Mouse (Mus musculus) liver, embryonic 13.5 days (tissue): ENCODE data around the gene Cyb561. TPM values are rescaled to one million over a fixed set of nuclear protein-coding genes. Genes with fewer than 3 reads are reported as not detected.

ENCODE experiments used
- ATAC-seq: fragments of 200-750 bp; cut with Nextera tagmentation; 2 replicates; pipeline ENCODE4 v1.8.0; 2017; ENCODE audit warnings: low read depth, mild to moderate bottlenecking, moderate number of reproducible peaks, moderate library complexity
- DNase-seq: peaks from one replicate; pipeline ENCODE4 v3.0.0; 2022
- H3K27ac ChIP-seq: fragments of 300-500 bp; sonication (generic); 2 replicates; pipeline ENCODE4 v1.5.1; 2015; ENCODE audit warnings: moderate library complexity, mild to moderate bottlenecking, inconsistent platforms
- H3K27me3 ChIP-seq: fragments of 300-500 bp; sonication (generic); 2 replicates; pipeline ENCODE4 v1.6.1; 2015; ENCODE audit warnings: mild to moderate bottlenecking, inconsistent platforms
- H3K36me3 ChIP-seq: fragments of 300-500 bp; sonication (generic); 2 replicates; pipeline ENCODE4 v1.6.1; 2015; ENCODE audit warnings: mild to moderate bottlenecking, inconsistent platforms
- H3K4me1 ChIP-seq: fragments of 300-500 bp; sonication (generic); replicated peaks from 2 replicates; pipeline ENCODE4 v1.6.1; 2015; ENCODE audit warnings: inconsistent platforms
- H3K4me2 ChIP-seq: fragments of 300-500 bp; sonication (generic); 2 replicates; pipeline ENCODE4 v1.6.1; 2015; ENCODE audit warnings: inconsistent platforms, mild to moderate bottlenecking, moderate library complexity
- H3K4me3 ChIP-seq: fragments of 300-500 bp; sonication (generic); replicated peaks from 2 replicates; pipeline ENCODE4 v1.5.1; 2015; ENCODE audit warnings: mild to moderate bottlenecking, inconsistent platforms
- H3K9ac ChIP-seq: fragments of 300-500 bp; sonication (generic); 2 replicates; pipeline ENCODE4 v1.6.1; 2015; ENCODE audit warnings: mild to moderate bottlenecking, inconsistent platforms
- H3K9me3 ChIP-seq: fragments of 300-500 bp; sonication (generic); replicated peaks from 2 replicates; pipeline ENCODE4 v1.6.1; 2016; ENCODE audit warnings: inconsistent platforms
- WGBS: fragments of 180-500 bp; shearing (Covaris S2); methylation state at CpG from one replicate; pipeline ENCODE4 v1.1.7; 2015; ENCODE audit not compliant: insufficient replicate concordance; 5-methylcytosine and 5-hydroxymethylcytosine counted together
- polyA plus RNA-seq: library from polyadenylated mRNA; unstranded; fragments of >200 nt; fragmentation: Nextera tagmentation; extraction: Ambion mirVana; gene quantifications from 2 replicates; pipeline ENCODE4 v1.2.1, GENCODE M21; 2015

Cyb561 gene
- polyA plus RNA-seq, 1 experiment from 2014 or later, result 1.9 TPM

GRCm38 (mm10) chr11:105974593-105974992, 21.5 kb upstream of the Cyb561 start:
- no peak overlapping the region for H3K4me2 ChIP-seq
- H3K9ac ChIP-seq, result no peak overlapping the region
- no peak overlapping the region for H3K4me3 ChIP-seq
- H3K36me3 ChIP-seq, result no peaks in the 10 kb centered on the region
- H3K9me3 ChIP-seq, result no peaks in the 10 kb centered on the region
- H3K27me3 ChIP-seq, result peaks cover 45% of the 10 kb centered on the region
- no peak for ATAC-seq
- no peaks in the 10 kb centered on the region for H3K4me1 ChIP-seq
- DNase-seq, result no peak
- H3K27ac ChIP-seq, result no peak overlapping the region
- 70% methylated on average over 6 of the region's 6 CpGs for WGBS

DNA sequence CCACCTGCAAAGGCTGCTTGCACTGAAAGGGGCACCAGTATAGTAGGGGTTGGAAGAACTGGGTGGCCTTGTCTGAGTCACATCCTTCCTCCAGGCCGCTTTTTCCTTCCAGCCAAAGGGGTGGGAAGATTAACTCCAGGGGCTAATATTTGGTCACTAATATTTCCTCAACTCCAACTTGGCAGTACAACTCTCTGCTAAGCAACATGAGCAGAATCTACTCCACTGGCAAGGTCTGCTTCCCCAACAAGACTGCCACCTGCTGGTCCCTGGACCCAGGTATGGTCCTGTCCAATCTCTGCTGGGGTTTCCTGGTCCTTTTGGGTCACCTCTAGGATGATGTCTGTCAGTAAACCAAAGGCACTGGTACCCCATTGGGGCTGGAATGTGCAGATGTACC, 16.4 kb upstream of the Cyb561 start:
- Histone ChIP-seq H3K4me3 (no peak overlapping the region), H3K27me3 (peaks cover 70% of the 10 kb centered on the region), H3K4me1 (peaks cover 4% of the 10 kb centered on the region; the same call in 1 of the 2 replicates), H3K9me3 (no peaks in the 10 kb centered on the region), H3K36me3 (no peaks in the 10 kb centered on the region), H3K9ac (no peak overlapping the region), H3K27ac (no peak overlapping the region), H3K4me2 (no peak overlapping the region)
- ATAC-seq (no peak), DNase-seq (no peak)
- WGBS, result 21% methylated on average over 1 of the region's 1 CpGs

- H3K9ac ChIP-seq, result no peak overlapping the region
- ATAC-seq, result no peak
- WGBS, result 44% methylated on average over 10 of the region's 10 CpGs
These were observed 15.8 kb upstream of the Cyb561 start for GRCm38 (mm10) chr11:105968948-105969347.

GRCm38 (mm10) chr11:105967741-105968574, 14.8 kb upstream of the Cyb561 start, which contains the start of gene Ace:
Gene Ace, plus strand, starts transcription at chr11:105967945.
- Histone ChIP-seq H3K36me3 (no peaks in the 10 kb centered on the region), H3K4me1 (peaks cover 4% of the 10 kb centered on the region; the same call in 1 of the 2 replicates), H3K9me3 (no peaks in the 10 kb centered on the region), H3K9ac (no peak within 1 kb of the TSS), H3K27ac (no peak within 1 kb of the TSS), H3K27me3 (peaks cover 73% of the 10 kb centered on the region), H3K4me2 (peak within 1 kb of the TSS; percentile 68), H3K4me3 (peak within 1 kb of the TSS; percentile 49)
- DNase-seq (no peak), ATAC-seq (no peak)
- 2% methylated on average over 61 of the region's 76 CpGs for WGBS

More at GRCm38 (mm10) chr11:105968948-105969347, 15.8 kb upstream of the Cyb561 start:
- Histone ChIP-seq H3K27me3 (peaks cover 73% of the 10 kb centered on the region), H3K4me3 (no peak overlapping the region), H3K36me3 (no peaks in the 10 kb centered on the region), H3K4me1 (peaks cover 4% of the 10 kb centered on the region; the same call in 1 of the 2 replicates), H3K9me3 (no peaks in the 10 kb centered on the region), H3K4me2 (no peak overlapping the region), H3K27ac (no peak overlapping the region)
- DNase-seq, result no peak

GRCm38 (mm10) chr11:105966288-105966687, 13.2 kb upstream of the Cyb561 start:
- no peak overlapping the region for H3K27ac ChIP-seq
- H3K9ac ChIP-seq, result no peak overlapping the region
- no peak for DNase-seq
- H3K4me3 ChIP-seq, result no peak overlapping the region
- H3K36me3 ChIP-seq, result no peaks in the 10 kb centered on the region
- H3K27me3 ChIP-seq, result peaks cover 66% of the 10 kb centered on the region
- no peak overlapping the region for H3K4me2 ChIP-seq
- peaks cover 4% of the 10 kb centered on the region; the same call in 1 of the 2 replicates for H3K4me1 ChIP-seq
- WGBS, result 46% methylated on average over 4 of the region's 4 CpGs
- H3K9me3 ChIP-seq, result no peaks in the 10 kb centered on the region
- no peak for ATAC-seq

DNA sequence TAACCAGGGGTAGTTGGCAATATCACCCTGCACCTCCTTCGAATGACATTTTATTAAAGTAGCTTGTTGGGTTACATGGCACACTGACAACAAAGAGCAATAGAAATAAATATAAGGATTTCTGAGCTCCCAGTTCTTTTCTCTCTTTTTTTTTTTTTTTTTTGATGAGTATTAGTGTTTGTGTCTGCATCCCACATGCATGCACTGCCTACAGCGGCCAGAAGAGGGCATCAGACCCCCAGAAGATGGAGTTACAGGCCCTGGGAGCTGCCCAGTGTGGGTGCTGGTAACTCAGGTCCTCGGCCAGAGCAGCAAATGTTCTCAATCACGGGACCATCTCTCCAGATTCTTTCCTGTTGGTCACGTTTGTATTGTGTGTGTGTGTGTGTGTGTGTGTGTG, 11.6 kb upstream of the Cyb561 start:
- H3K4me2 ChIP-seq, result no peak overlapping the region
- DNase-seq (no peak), ATAC-seq (no peak)
- H3K4me3 ChIP-seq, result no peak overlapping the region
- 44% methylated on average over 5 of the region's 5 CpGs for WGBS
- no peak overlapping the region for H3K9ac ChIP-seq
- no peaks in the 10 kb centered on the region for H3K36me3 ChIP-seq
- no peaks in the 10 kb centered on the region for H3K9me3 ChIP-seq
- H3K27me3 ChIP-seq, result peaks cover 50% of the 10 kb centered on the region
- H3K27ac ChIP-seq, result no peak overlapping the region
- peaks cover 4% of the 10 kb centered on the region; the same call in 1 of the 2 replicates for H3K4me1 ChIP-seq

GRCm38 (mm10) chr11:105959355-105959754, 6.2 kb upstream of the Cyb561 start:
- H3K4me1 ChIP-seq, result peaks cover 4% of the 10 kb centered on the region
- no peaks in the 10 kb centered on the region for H3K9me3 ChIP-seq
- no peak overlapping the region for H3K9ac ChIP-seq
- H3K4me2 ChIP-seq, result no peak overlapping the region
- ATAC-seq (no peak), DNase-seq (no peak)
- no peak overlapping the region for H3K4me3 ChIP-seq
- 5% methylated on average over 17 of the region's 17 CpGs for WGBS
- H3K27me3 ChIP-seq, result peaks cover 11% of the 10 kb centered on the region; the same call in 1 of the 2 replicates
- no peak overlapping the region for H3K27ac ChIP-seq
- no peaks in the 10 kb centered on the region for H3K36me3 ChIP-seq

DNA sequence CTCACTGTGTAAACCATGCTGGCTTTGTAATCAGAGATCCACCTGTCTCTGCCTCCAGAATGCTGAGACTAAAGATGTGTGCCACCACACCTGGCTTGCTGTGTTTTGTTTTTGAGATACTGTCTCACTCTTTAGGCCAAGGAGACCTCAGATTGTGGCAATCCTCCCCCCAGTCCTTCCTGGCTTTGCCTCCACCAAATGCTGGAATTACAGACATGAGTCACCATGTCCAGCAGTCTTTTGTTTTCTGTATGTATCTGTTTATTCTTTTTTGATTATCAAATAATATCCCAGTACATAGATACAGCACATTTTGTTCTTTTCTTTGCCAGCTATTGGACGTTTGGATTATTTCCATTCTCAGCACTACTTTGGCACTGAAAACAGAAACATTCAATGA, 5.4 kb upstream of the Cyb561 start:
- Histone ChIP-seq H3K4me2 (no peak overlapping the region), H3K4me1 (peaks cover 4% of the 10 kb centered on the region), H3K27me3 (peaks cover 8% of the 10 kb centered on the region; the same call in 1 of the 2 replicates), H3K9ac (no peak overlapping the region), H3K27ac (no peak overlapping the region), H3K36me3 (no peaks in the 10 kb centered on the region), H3K4me3 (no peak overlapping the region), H3K9me3 (no peaks in the 10 kb centered on the region)
- ATAC-seq (no peak), DNase-seq (no peak)
- WGBS, result 19% methylated on average over 1 of the region's 1 CpGs

- H3K4me1 ChIP-seq, result peaks cover 4% of the 10 kb centered on the region
- no peak overlapping the region for H3K4me2 ChIP-seq
- DNase-seq (no peak), ATAC-seq (no peak)
- H3K9ac ChIP-seq, result no peak overlapping the region
- H3K27me3 ChIP-seq, result peaks cover 10% of the 10 kb centered on the region; the same call in 1 of the 2 replicates
- H3K36me3 ChIP-seq, result no peaks in the 10 kb centered on the region
- whole genome bisulfite sequencing, result 32% methylated on average over 6 of the region's 6 CpGs
- no peaks in the 10 kb centered on the region for H3K9me3 ChIP-seq
- no peak overlapping the region for H3K27ac ChIP-seq
- no peak overlapping the region for H3K4me3 ChIP-seq
These were observed 4.4 kb upstream of the Cyb561 start for GRCm38 (mm10) chr11:105957501-105957900.

DNA sequence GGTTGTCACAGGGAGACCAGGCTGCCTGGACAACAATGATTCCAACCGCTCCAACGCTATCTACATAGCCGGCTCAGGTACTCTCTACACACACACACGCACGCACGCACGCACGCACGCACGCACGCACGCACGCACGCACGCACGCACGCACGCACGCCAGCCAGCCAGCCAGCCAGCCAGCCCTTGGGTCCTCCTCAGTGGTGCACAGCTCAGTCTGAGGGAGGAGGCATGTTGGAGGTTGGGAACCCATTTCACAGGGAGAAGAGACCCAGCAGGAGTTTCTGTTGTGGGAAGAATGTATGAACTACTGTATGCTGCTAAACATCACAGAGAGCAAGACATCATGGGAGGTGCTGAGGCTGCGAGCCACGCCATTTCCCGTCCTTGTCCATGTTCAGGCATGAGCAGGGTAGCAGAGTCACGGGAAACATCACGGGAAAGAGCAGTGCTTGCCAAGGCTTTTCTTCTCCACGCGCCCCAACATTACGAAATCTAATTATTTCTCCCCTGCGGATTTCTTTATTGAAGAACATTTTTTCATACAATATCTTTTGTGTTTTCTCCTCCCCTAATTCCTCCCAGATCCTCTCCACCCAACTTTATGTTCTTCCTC, 2.8 kb upstream of the Cyb561 start:
- Histone ChIP-seq H3K4me3 (no peak overlapping the region), H3K9ac (no peak overlapping the region), H3K27me3 (peaks cover 11% of the 10 kb centered on the region; the same call in 1 of the 2 replicates), H3K36me3 (no peaks in the 10 kb centered on the region), H3K4me2 (no peak overlapping the region), H3K27ac (no peak overlapping the region), H3K9me3 (no peaks in the 10 kb centered on the region), H3K4me1 (peaks cover 4% of the 10 kb centered on the region)
- WGBS, result 83% methylated on average over 28 of the region's 28 CpGs
- DNase-seq (no peak), ATAC-seq (no peak)

DNA sequence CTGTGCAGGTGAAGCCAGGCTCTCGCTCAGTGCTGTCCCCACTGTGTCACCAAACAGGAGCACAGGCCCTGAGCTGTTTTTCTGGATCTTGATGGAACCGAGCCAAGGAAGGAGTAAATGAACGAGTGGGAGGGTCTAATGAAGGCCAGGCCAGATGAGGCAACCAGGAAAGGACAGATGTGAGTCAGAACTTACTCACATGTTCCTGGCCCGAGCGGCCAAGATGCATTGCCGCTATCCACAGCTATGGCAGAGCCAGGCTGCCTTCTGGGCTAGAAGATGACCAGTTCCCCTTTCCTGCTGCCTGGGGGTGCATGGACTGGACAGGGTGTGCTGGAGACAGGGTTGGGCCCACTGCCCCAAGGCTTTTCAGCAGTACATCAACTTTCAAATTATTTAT, 266 bp upstream of the Cyb561 start:
- Histone ChIP-seq H3K4me1 (no peaks in the 10 kb centered on the region; the same call in 1 of the 2 replicates), H3K4me3 (no peak overlapping the region), H3K4me2 (no peak overlapping the region), H3K9ac (no peak overlapping the region), H3K9me3 (no peaks in the 10 kb centered on the region), H3K27ac (no peak overlapping the region), H3K36me3 (no peaks in the 10 kb centered on the region), H3K27me3 (peaks cover 14% of the 10 kb centered on the region)
- 57% methylated on average over 6 of the region's 6 CpGs for WGBS
- no peak for DNase-seq
- no peak for ATAC-seq
